Mouse (Mus musculus) natural killer cell, adult 2 months (primary cell): ENCODE results near the gene Rasal2.

Experiments
- DNase-seq, 2 experiments: peaks; one replicate each; pipeline ENCODE4 v3.0.0; 2022; ENCODE audit warnings: low spot score in 2 of 2

Rasal2 gene

GRCm38 (mm10) chr1:157412454-157413369 lies at the start of gene Rasal2:
Rasal2 (minus strand) TSS chr1:157412595.
- DNase-seq, result peak; percentile 73 to 86

- no peak for DNase-seq
Measured at GRCm38 (mm10) chr1:157461276-157461675, 48.9 kb upstream of the Rasal2 start.

GRCm38 (mm10) chr1:157459904-157460303 lies 47.5 kb upstream of the Rasal2 start:
- DNase-seq, result no peak

- peak; percentile 60 for DNase-seq
Measured at GRCm38 (mm10) chr1:157458421-157459208, 46.2 kb upstream of the Rasal2 start, which contains the start of gene Cryzl2. Cryzl2 (plus strand) TSS chr1:157458577.

GRCm38 (mm10) chr1:157457789-157458188 lies 45.4 kb upstream of the Rasal2 start:
- no peak for DNase-seq

GRCm38 (mm10) chr1:157454876-157455275 lies 42.5 kb upstream of the Rasal2 start:
- no peak for DNase-seq

GRCm38 (mm10) chr1:157452759-157453549 lies 40.6 kb upstream of the Rasal2 start:
- DNase-seq, result no peak

- DNase-seq, result no peak
Measured at GRCm38 (mm10) chr1:157452284-157452683, 39.9 kb upstream of the Rasal2 start.

GRCm38 (mm10) chr1:157449981-157450636 lies 37.7 kb upstream of the Rasal2 start:
- DNase-seq, result no peak

- no peak for DNase-seq
Measured at GRCm38 (mm10) chr1:157449532-157449931, 37.1 kb upstream of the Rasal2 start.

- DNase-seq, result no peak
Measured at GRCm38 (mm10) chr1:157448805-157449188, 36.4 kb upstream of the Rasal2 start.

- no peak for DNase-seq
Measured at GRCm38 (mm10) chr1:157448164-157448804, 35.9 kb upstream of the Rasal2 start.

GRCm38 (mm10) chr1:157447142-157447541 lies 34.7 kb upstream of the Rasal2 start:
- no peak for DNase-seq

GRCm38 (mm10) chr1:157446325-157446724 lies 33.9 kb upstream of the Rasal2 start:
- DNase-seq, result no peak

GRCm38 (mm10) chr1:157445398-157445910 lies 33.1 kb upstream of the Rasal2 start:
- DNase-seq, result no peak

- DNase-seq, result no peak
Measured at GRCm38 (mm10) chr1:157444632-157445300, 32.4 kb upstream of the Rasal2 start.

GRCm38 (mm10) chr1:157443723-157444561 lies 31.5 kb upstream of the Rasal2 start:
- DNase-seq, result no peak

GRCm38 (mm10) chr1:157443026-157443722 lies 30.8 kb upstream of the Rasal2 start:
- no peak for DNase-seq
